Mouse (Mus musculus): ENCODE measurements around the gene Bst1. TPM values are rescaled to one million over a fixed set of nuclear protein-coding genes. Genes with fewer than 3 reads are reported as not detected.

The Bst1 gene
- total and polyA plus RNA-seq, 2 experiments from 2014 or later: 0.15 to 1.2 TPM

DNA sequence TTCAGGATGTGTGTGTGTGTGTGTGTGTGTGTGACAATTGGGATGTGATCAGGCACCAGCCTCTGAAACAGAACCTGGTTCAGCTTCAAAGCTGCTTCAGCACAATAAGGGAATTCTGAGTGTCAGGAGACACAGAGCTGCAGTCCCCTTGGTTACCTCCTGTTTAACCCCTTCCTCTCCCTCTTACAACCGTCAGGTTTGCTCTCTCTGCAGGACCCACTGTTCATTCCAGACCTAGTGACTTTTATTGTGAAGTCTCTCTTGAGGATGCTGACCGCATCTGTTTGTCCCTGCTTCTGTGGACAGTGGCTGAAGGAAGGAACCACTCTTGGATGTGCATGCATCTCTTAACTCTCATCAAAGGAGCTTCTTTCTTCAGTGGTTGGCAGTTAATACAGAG is 27.5 kb downstream of the Bst1 start:
- ATAC-seq (ENCODE audit: insufficient read depth, low read depth): no peak; the same call in 1 of the 2 replicates
- no peaks in the 10 kb centered on the region for H3K27me3 ChIP-seq (ENCODE audit: control insufficient read depth, insufficient read depth, low read length)

DNA sequence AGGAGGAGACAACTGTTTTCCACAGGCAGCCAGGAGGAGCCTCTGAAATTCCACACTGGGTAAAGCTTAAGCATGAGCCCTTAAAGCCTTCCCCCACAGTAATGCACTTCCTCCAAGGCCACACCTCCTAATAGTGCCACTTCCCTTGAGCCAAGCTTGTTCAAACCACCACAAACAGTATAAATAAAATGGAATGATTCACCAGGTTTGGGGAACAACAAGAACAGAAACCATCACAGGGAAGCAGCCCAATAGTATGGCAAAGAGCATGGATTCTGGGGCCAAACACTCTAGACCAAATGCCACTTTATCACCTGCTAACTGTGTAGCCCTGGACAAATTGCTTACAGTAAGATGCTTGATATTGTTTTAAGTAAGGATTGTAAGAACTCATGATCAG is 28.9 kb downstream of the Bst1 start:
- Histone ChIP-seq H3K4me2 (ENCODE audit: low read depth, low read length) (no peak overlapping the region), H3K4me3 (ENCODE audit: low read depth, low read length) (no peak overlapping the region), H3K27me3 (ENCODE audit: control insufficient read depth, insufficient read depth, low read length) (no peaks in the 10 kb centered on the region), H3K36me3 (replicated peaks; ENCODE audit: control insufficient read depth, insufficient read depth, low read length) (no peaks in the 10 kb centered on the region), H3K27ac (ENCODE audit: low read depth) (no peak overlapping the region), H3K9ac (replicated peaks; ENCODE audit: low read depth, low read length) (no peak overlapping the region), H3K9me3 (replicated peaks; ENCODE audit: control insufficient read depth, low read length) (no peaks in the 10 kb centered on the region), H3K4me1 (ENCODE audit: control insufficient read depth, insufficient read depth) (no peaks in the 10 kb centered on the region)
- DNase-seq (ENCODE audit: low spot score): no peak
- ATAC-seq (ENCODE audit: insufficient read depth, low read depth): no peak
- no peak for TF ChIP-seq CTCF (IDR thresholded peaks at IDR 0.05; ENCODE audit: low read depth)
- no peak for TF ChIP-seq EP300 (IDR thresholded peaks at IDR 0.05; ENCODE audit: low read depth)

More for the DNA sequence above, 27.5 kb downstream of the Bst1 start:
- no peak overlapping the region for H3K4me3 ChIP-seq (ENCODE audit: low read depth, low read length)
- TF ChIP-seq CTCF (IDR thresholded peaks at IDR 0.05; ENCODE audit: low read depth) (no peak), EP300 (IDR thresholded peaks at IDR 0.05; ENCODE audit: low read depth) (no peak)
- no peak overlapping the region for H3K27ac ChIP-seq (ENCODE audit: low read depth)
- no peak overlapping the region for H3K4me2 ChIP-seq (ENCODE audit: low read depth, low read length)
- H3K4me1 ChIP-seq (ENCODE audit: control insufficient read depth, insufficient read depth): no peaks in the 10 kb centered on the region
- no peak overlapping the region for H3K9ac ChIP-seq (replicated peaks; ENCODE audit: low read depth, low read length)
- DNase-seq (ENCODE audit: low spot score): no peak
- no peaks in the 10 kb centered on the region for H3K9me3 ChIP-seq (replicated peaks; ENCODE audit: control insufficient read depth, low read length)
- 19% methylated on average over 2 of the region's 2 CpGs for WGBS
- no peaks in the 10 kb centered on the region for H3K36me3 ChIP-seq (replicated peaks; ENCODE audit: control insufficient read depth, insufficient read depth, low read length)

GRCm38 (mm10) chr5:43848275-43848674 is 29.6 kb downstream of the Bst1 start:
- Histone ChIP-seq H3K27ac (ENCODE audit: low read depth) (no peak overlapping the region), H3K4me1 (ENCODE audit: control insufficient read depth, insufficient read depth) (no peaks in the 10 kb centered on the region), H3K9ac (replicated peaks; ENCODE audit: low read depth, low read length) (no peak overlapping the region), H3K4me2 (ENCODE audit: low read depth, low read length) (no peak overlapping the region), H3K9me3 (replicated peaks; ENCODE audit: control insufficient read depth, low read length) (no peaks in the 10 kb centered on the region), H3K36me3 (replicated peaks; ENCODE audit: control insufficient read depth, insufficient read depth, low read length) (no peaks in the 10 kb centered on the region), H3K4me3 (ENCODE audit: low read depth, low read length) (no peak overlapping the region), H3K27me3 (ENCODE audit: control insufficient read depth, insufficient read depth, low read length) (no peaks in the 10 kb centered on the region)
- WGBS: 76% methylated on average over 3 of the region's 3 CpGs
- ATAC-seq (ENCODE audit: insufficient read depth, low read depth) (no peak), DNase-seq (ENCODE audit: low spot score) (no peak)
- no peak for TF ChIP-seq CTCF (IDR thresholded peaks at IDR 0.05; ENCODE audit: low read depth)

DNA sequence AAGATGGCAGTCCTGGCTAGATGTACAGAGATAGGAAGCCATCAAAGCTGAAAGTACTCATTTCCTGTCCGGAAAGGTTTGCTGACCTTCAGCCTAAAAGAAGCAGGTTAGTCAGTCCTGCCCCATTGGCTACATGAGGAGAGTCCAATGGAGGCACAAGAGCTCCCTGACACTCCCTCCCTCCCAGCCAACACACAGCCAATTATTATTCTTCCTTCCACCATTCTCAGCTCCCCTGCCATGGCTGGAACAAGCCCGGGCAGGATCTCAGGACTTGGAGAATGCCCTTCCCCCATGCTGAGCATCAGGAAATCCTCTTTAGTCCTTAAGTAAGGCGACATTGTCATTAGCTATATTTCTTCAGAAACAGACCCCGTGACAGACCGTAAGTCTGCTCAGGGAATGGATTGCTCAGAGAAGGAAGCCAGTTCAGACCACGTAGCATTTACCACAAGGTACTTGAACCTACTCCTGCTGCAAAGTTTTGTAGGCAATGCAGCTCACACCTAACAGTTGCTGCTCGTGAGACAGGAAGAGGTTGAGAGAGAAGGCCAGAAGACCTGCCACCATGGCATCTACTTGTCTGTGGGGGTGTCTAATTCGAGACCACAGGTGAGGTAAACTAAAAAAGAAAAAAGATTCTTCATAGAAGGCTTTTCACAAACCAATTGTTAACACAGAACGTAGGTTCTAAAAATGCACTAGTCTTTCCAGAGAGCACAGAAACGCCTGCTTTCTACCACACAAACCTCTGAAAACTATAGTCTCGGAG is 34.6 kb downstream of the Bst1 start:
- H3K27ac ChIP-seq (ENCODE audit: low read depth): peak overlapping the region; percentile 66
- H3K4me1 ChIP-seq (ENCODE audit: control insufficient read depth, insufficient read depth): no peaks in the 10 kb centered on the region
- no peak overlapping the region for H3K4me3 ChIP-seq (ENCODE audit: low read depth, low read length)
- no peaks in the 10 kb centered on the region for H3K36me3 ChIP-seq (replicated peaks; ENCODE audit: control insufficient read depth, insufficient read depth, low read length)
- no peak for DNase-seq (ENCODE audit: low spot score)
- no peaks in the 10 kb centered on the region for H3K27me3 ChIP-seq (ENCODE audit: control insufficient read depth, insufficient read depth, low read length)
- H3K4me2 ChIP-seq (ENCODE audit: low read depth, low read length): no peak overlapping the region
- WGBS: 69% methylated on average over 11 of the region's 11 CpGs
- no peak for TF ChIP-seq EP300 (IDR thresholded peaks at IDR 0.05; ENCODE audit: low read depth)
- no peak for TF ChIP-seq CTCF (IDR thresholded peaks at IDR 0.05; ENCODE audit: low read depth)
- peak; percentile 39; the same call in 1 of the 2 replicates for ATAC-seq (ENCODE audit: insufficient read depth, low read depth)
- no peak overlapping the region for H3K9ac ChIP-seq (replicated peaks; ENCODE audit: low read depth, low read length)
- H3K9me3 ChIP-seq (replicated peaks; ENCODE audit: control insufficient read depth, low read length): 0 out of 2 replicates have a peak, but pooled peaks cover 6% of the 10 kb centered on the region

DNA sequence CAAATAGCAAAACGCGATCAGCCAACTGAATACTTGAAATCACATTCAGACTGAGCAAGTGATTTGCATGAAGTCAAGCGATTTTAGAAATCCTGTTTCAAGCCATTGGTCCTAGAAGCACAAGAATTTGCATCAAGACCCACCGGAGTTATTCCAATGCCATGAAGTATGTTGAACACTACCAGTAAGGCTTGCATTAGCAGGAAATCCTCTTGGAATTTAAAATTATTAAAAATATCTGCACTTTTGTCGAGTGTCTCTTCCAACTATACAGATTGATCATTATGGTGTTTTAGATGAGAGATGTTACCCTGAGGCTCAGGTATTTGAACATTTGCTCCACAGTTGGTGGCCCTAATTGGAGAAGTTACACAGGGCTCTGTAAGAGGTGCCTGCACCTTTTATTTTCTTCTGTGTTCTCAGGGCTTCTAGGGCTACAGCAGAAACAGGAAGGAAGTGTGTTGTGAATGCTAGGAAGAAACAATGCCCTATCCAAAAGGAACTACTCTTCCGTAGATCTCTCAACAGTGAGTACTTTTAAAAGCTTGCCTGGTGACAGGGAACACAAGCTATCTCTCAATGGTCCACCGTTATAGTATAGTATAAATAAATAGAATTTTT is 35.3 kb downstream of the Bst1 start:
- H3K4me1 ChIP-seq (ENCODE audit: control insufficient read depth, insufficient read depth): no peaks in the 10 kb centered on the region
- no peaks in the 10 kb centered on the region for H3K36me3 ChIP-seq (replicated peaks; ENCODE audit: control insufficient read depth, insufficient read depth, low read length)
- H3K27me3 ChIP-seq (ENCODE audit: control insufficient read depth, insufficient read depth, low read length): no peaks in the 10 kb centered on the region
- ATAC-seq (ENCODE audit: insufficient read depth, low read depth): no peak
- H3K9ac ChIP-seq (replicated peaks; ENCODE audit: low read depth, low read length): no peak overlapping the region
- no peak overlapping the region for H3K4me2 ChIP-seq (ENCODE audit: low read depth, low read length)
- 68% methylated on average over 7 of the region's 7 CpGs for WGBS
- DNase-seq (ENCODE audit: low spot score): no peak
- TF ChIP-seq CTCF (IDR thresholded peaks at IDR 0.05; ENCODE audit: low read depth): no peak
- peak overlapping the region; percentile 66 for H3K27ac ChIP-seq (ENCODE audit: low read depth)
- 0 out of 2 replicates have a peak, but pooled peaks cover 6% of the 10 kb centered on the region for H3K9me3 ChIP-seq (replicated peaks; ENCODE audit: control insufficient read depth, low read length)
- no peak overlapping the region for H3K4me3 ChIP-seq (ENCODE audit: low read depth, low read length)
